ENCODE assay signal across 17 mouse cellular contexts in the genomic region with DNA sequence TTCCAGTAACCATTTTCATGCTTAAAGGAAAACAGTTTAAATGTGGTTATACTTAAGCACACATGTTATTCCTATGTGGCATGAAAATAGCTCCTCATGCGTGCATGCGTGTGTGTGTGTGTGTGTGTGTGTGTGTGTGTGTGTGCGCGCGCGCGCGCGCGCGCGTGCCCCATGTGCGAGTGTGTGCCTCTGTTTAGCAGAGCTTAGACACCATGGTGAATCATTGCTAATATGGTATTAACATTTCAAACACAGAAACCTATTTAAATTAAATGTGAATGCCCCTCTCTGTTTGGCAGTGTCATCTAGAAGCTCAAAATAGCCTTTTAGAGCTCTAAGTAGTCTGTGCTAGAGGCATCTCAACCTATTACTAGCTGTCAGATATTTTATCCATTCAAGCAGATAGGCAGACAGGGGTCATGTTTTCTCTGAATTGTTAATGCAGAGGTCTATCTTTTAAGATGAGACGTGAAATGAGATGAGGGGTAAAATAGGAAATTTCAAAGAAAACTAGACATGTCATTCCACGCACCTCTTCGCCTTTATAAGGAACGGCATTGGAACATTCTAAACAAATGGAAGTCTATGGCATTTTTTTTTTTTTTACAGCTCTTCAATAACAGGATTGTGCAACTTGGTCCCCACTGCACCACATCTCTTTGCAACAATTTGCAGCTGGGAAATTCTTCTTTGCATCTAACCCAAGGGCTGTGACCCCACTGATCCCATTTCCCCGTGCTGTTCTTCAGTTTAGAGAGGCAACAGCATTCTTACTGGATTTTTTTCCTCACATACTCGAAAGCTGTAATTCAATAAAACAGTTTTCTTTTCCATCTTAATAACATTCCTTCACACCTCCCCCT. TPM values are rescaled to one million over a fixed set of nuclear protein-coding genes. Genes with fewer than 3 reads are reported as not detected.
DNase-seq lines count a peak whose midpoint lies in the region; ATAC-seq and TF ChIP-seq lines count a peak whose summit lies in the region.
"Had no signal": no experiment of that assay in that cellular context is flagged by ENCODE, and none has a peak within 500 bp of the region (broad histone marks: within the 10 kb centered on the region; RNA-seq: fewer than 3 reads in every experiment).

No protein-coding gene starts in this region.

- no peaks in the 10 kb centered on the region for H3K9me3 ChIP-seq in forebrain, embryonic 12.5 days
- no peaks in the 10 kb centered on the region for H3K9me3 ChIP-seq in forebrain, embryonic 10.5 days
- no peaks in the 10 kb centered on the region for H3K9me3 ChIP-seq in lung, embryonic 14.5 days (ENCODE audit: low read depth, low read length)
- no peaks in the 10 kb centered on the region for H3K9me3 ChIP-seq in midbrain, embryonic 13.5 days
- H3K9me3 ChIP-seq in midbrain, embryonic 10.5 days (replicated peaks) = no peaks in the 10 kb centered on the region
- H3K9me3 ChIP-seq: embryonic facial prominence, embryonic 12.5 days; heart, embryonic 10.5 days had no signal

- no peak overlapping the region for H3K4me2 ChIP-seq in forebrain, embryonic 12.5 days
- H3K4me2 ChIP-seq in lung, embryonic 14.5 days = no peak overlapping the region
- no peak overlapping the region for H3K4me2 ChIP-seq in midbrain, embryonic 13.5 days (replicated peaks)
- H3K4me2 ChIP-seq: embryonic facial prominence, embryonic 12.5 days; hindbrain, embryonic 14.5 days had no signal

- H3K27me3 ChIP-seq in forebrain, embryonic 12.5 days = no peaks in the 10 kb centered on the region
- H3K27me3 ChIP-seq in forebrain, embryonic 10.5 days (ENCODE audit: poor library complexity, severe bottlenecking) = no peaks in the 10 kb centered on the region
- no peaks in the 10 kb centered on the region for H3K27me3 ChIP-seq in lung, embryonic 14.5 days (ENCODE audit: insufficient read depth, low read length)
- no peaks in the 10 kb centered on the region for H3K27me3 ChIP-seq in midbrain, embryonic 13.5 days
- no peaks in the 10 kb centered on the region for H3K27me3 ChIP-seq in midbrain, embryonic 10.5 days (ENCODE audit: low read depth, poor library complexity, severe bottlenecking)
- H3K27me3 ChIP-seq: embryonic facial prominence, embryonic 12.5 days had no signal

- no peak overlapping the region for H3K4me3 ChIP-seq in forebrain, embryonic 12.5 days (replicated peaks)
- no peak overlapping the region for H3K4me3 ChIP-seq in forebrain, embryonic 10.5 days
- no peak overlapping the region for H3K4me3 ChIP-seq in lung, embryonic 14.5 days (ENCODE audit: low read depth, low read length)
- H3K4me3 ChIP-seq in midbrain, embryonic 13.5 days (replicated peaks) = no peak overlapping the region
- H3K4me3 ChIP-seq in midbrain, embryonic 10.5 days = no peak overlapping the region
- H3K4me3 ChIP-seq: embryonic facial prominence, embryonic 12.5 days; heart, embryonic 10.5 days had no signal

- 0 out of 2 replicates have a peak, but pooled peaks have one; percentile 14 for ATAC-seq in forebrain, embryonic 12.5 days (ENCODE audit: low FRiP score)
- no peak for ATAC-seq in lung, embryonic 14.5 days (ENCODE audit: insufficient read depth)
- peak; percentile 58; the same call in 1 of the 2 replicates for ATAC-seq in midbrain, embryonic 13.5 days
- ATAC-seq: forebrain, embryonic 14.5 days had no signal

- H3K4me1 ChIP-seq in forebrain, embryonic 12.5 days = no peaks in the 10 kb centered on the region
- no peaks in the 10 kb centered on the region for H3K4me1 ChIP-seq in forebrain, embryonic 10.5 days
- no peaks in the 10 kb centered on the region for H3K4me1 ChIP-seq in lung, embryonic 14.5 days (ENCODE audit: insufficient read depth)
- H3K4me1 ChIP-seq in midbrain, embryonic 13.5 days (replicated peaks) = no peaks in the 10 kb centered on the region
- H3K4me1 ChIP-seq in midbrain, embryonic 10.5 days = 0 out of 2 replicates have a peak, but pooled peaks cover 7% of the 10 kb centered on the region

- WGBS in forebrain, embryonic 12.5 days = 88% methylated on average over 19 of the region's 19 CpGs
- 89% methylated on average over 19 of the region's 19 CpGs for WGBS in forebrain, embryonic 10.5 days
- WGBS in lung, embryonic 14.5 days = 75% methylated on average over 19 of the region's 19 CpGs
- 75% methylated on average over 19 of the region's 19 CpGs for WGBS in midbrain, embryonic 13.5 days
- WGBS in midbrain, embryonic 10.5 days = 93% methylated on average over 19 of the region's 19 CpGs

- DNase-seq in forebrain, embryonic 10.5 days (ENCODE audit: extremely low spot score, low spot score) = no peak
- DNase-seq in lung, embryonic 14.5 days = peak; percentile 41
- DNase-seq in lung, postnatal 10 days = no peak
- no peak for DNase-seq in midbrain, embryonic 10.5 days (ENCODE audit: low spot score)
- no peak for DNase-seq in heart, postnatal 4 days
- DNase-seq: adrenal gland, postnatal 10 days; B cell, adult 2 months; cerebellum, adult 11-12 months; cerebellum, adult 9-10 months; cerebellum, postnatal 25 days; heart, postnatal 10 days had no signal

- no peak overlapping the region for H3K27ac ChIP-seq in forebrain, embryonic 12.5 days
- H3K27ac ChIP-seq in forebrain, embryonic 10.5 days = no peak overlapping the region
- no peak overlapping the region for H3K27ac ChIP-seq in lung, embryonic 14.5 days (ENCODE audit: low read depth)
- H3K27ac ChIP-seq in midbrain, embryonic 13.5 days = no peak overlapping the region
- no peak overlapping the region for H3K27ac ChIP-seq in midbrain, embryonic 10.5 days (replicated peaks)
- H3K27ac ChIP-seq: embryonic facial prominence, embryonic 12.5 days; heart, embryonic 10.5 days; hindbrain, embryonic 14.5 days had no signal

- TF ChIP-seq CTCF in lung, embryonic 14.5 days (IDR thresholded peaks at IDR 0.05; ENCODE audit: low read depth) = no peak

- no peak overlapping the region for H3K9ac ChIP-seq in forebrain, embryonic 12.5 days
- H3K9ac ChIP-seq in lung, embryonic 14.5 days = no peak overlapping the region
- H3K9ac ChIP-seq in midbrain, embryonic 13.5 days (replicated peaks) = no peak overlapping the region
- H3K9ac ChIP-seq: embryonic facial prominence, embryonic 12.5 days; hindbrain, embryonic 14.5 days had no signal

- H3K36me3 ChIP-seq in forebrain, embryonic 12.5 days (replicated peaks) = no peaks in the 10 kb centered on the region
- no peaks in the 10 kb centered on the region for H3K36me3 ChIP-seq in forebrain, embryonic 10.5 days (replicated peaks)
- no peaks in the 10 kb centered on the region for H3K36me3 ChIP-seq in lung, embryonic 14.5 days (ENCODE audit: insufficient read depth)
- no peaks in the 10 kb centered on the region for H3K36me3 ChIP-seq in midbrain, embryonic 13.5 days
- H3K36me3 ChIP-seq in midbrain, embryonic 10.5 days = no peaks in the 10 kb centered on the region
- H3K36me3 ChIP-seq: embryonic facial prominence, embryonic 12.5 days; heart, embryonic 10.5 days had no signal

RNA-seq across cellular contexts. Expression of a gene that starts 51.9 kb away (rescaled TPM):
- 29.4 and 30.6 TPM in 2 replicates for polyA plus RNA-seq in forebrain, embryonic 12.5 days (2016; fragmentation: Nextera tagmentation; extraction: Ambion mirVana)
- 30.3 and 35.9 TPM in 2 replicates for polyA plus RNA-seq in forebrain, embryonic 10.5 days (2016; fragmentation: Nextera tagmentation; extraction: Ambion mirVana)
- polyA plus RNA-seq in lung, embryonic 14.5 days (2014; fragmentation: Nextera tagmentation; extraction: Ambion mirVana) = 44.4 and 47.4 TPM in 2 replicates
- polyA plus RNA-seq in midbrain, embryonic 13.5 days (2015; fragmentation: Nextera tagmentation; extraction: Ambion mirVana) = 30.7 and 30.9 TPM in 2 replicates
- polyA plus RNA-seq in midbrain, embryonic 10.5 days (2016; fragmentation: Nextera tagmentation; extraction: Ambion mirVana) = 43.4 and 44.9 TPM in 2 replicates
- 10 to 100 TPM; 11.8 to 14.2 TPM for total RNA-seq in heart, postnatal 4 days (2021)
